Mouse (Mus musculus): ENCODE measurements around the gene Unkl. TPM values are rescaled to one million over a fixed set of nuclear protein-coding genes. Genes with fewer than 3 reads are reported as not detected.

Unkl gene
- total RNA-seq (2017), result 20.4 and 23.8 TPM in 2 replicates

GRCm38 (mm10) chr17:25188150-25189031 lies at the start of gene Unkl:
Gene Unkl, plus strand, starts transcription at chr17:25188397.
- ATAC-seq (ENCODE audit: extremely low read depth, insufficient number of reproducible peaks, low FRiP score, poor library complexity, severe bottlenecking), result no peak

GRCm38 (mm10) chr17:25138803-25139202 lies 49.4 kb upstream of the Unkl start:
- no peak for ATAC-seq (ENCODE audit: extremely low read depth, insufficient number of reproducible peaks, low FRiP score, poor library complexity, severe bottlenecking)

GRCm38 (mm10) chr17:25139960-25140359 lies 48.2 kb upstream of the Unkl start:
- no peak for ATAC-seq (ENCODE audit: extremely low read depth, insufficient number of reproducible peaks, low FRiP score, poor library complexity, severe bottlenecking)

GRCm38 (mm10) chr17:25162161-25162560 lies 26.0 kb upstream of the Unkl start, which contains the start of gene Ccdc154:
Gene Ccdc154, plus strand, starts transcription at chr17:25162461.
- ATAC-seq (ENCODE audit: extremely low read depth, insufficient number of reproducible peaks, low FRiP score, poor library complexity, severe bottlenecking), result no peak

- ATAC-seq (ENCODE audit: extremely low read depth, insufficient number of reproducible peaks, low FRiP score, poor library complexity, severe bottlenecking), result no peak
Measured at GRCm38 (mm10) chr17:25163387-25163786, 24.8 kb upstream of the Unkl start.

- ATAC-seq (ENCODE audit: extremely low read depth, insufficient number of reproducible peaks, low FRiP score, poor library complexity, severe bottlenecking), result no peak
Measured at GRCm38 (mm10) chr17:25164770-25165169, 23.4 kb upstream of the Unkl start.

- ATAC-seq (ENCODE audit: extremely low read depth, insufficient number of reproducible peaks, low FRiP score, poor library complexity, severe bottlenecking), result no peak
Measured at GRCm38 (mm10) chr17:25165970-25166671, 22.1 kb upstream of the Unkl start.

GRCm38 (mm10) chr17:25169706-25170105 lies 18.5 kb upstream of the Unkl start:
- ATAC-seq (ENCODE audit: extremely low read depth, insufficient number of reproducible peaks, low FRiP score, poor library complexity, severe bottlenecking), result no peak

GRCm38 (mm10) chr17:25172558-25172957 lies 15.6 kb upstream of the Unkl start:
- ATAC-seq (ENCODE audit: extremely low read depth, insufficient number of reproducible peaks, low FRiP score, poor library complexity, severe bottlenecking), result no peak

- no peak for ATAC-seq (ENCODE audit: extremely low read depth, insufficient number of reproducible peaks, low FRiP score, poor library complexity, severe bottlenecking)
Measured at GRCm38 (mm10) chr17:25175411-25175810, 12.8 kb upstream of the Unkl start, which contains the start of gene Gm38655. Gene Gm38655, minus strand, starts transcription at chr17:25175471.

GRCm38 (mm10) chr17:25183232-25183631 lies 5.0 kb upstream of the Unkl start:
- no peak for ATAC-seq (ENCODE audit: extremely low read depth, insufficient number of reproducible peaks, low FRiP score, poor library complexity, severe bottlenecking)

- ATAC-seq (ENCODE audit: extremely low read depth, insufficient number of reproducible peaks, low FRiP score, poor library complexity, severe bottlenecking), result peak; percentile 94
Measured at GRCm38 (mm10) chr17:25184129-25184691, 4.0 kb upstream of the Unkl start, which contains the start of gene BC003965. Gene BC003965, plus strand, starts transcription at chr17:25184554.

- ATAC-seq (ENCODE audit: extremely low read depth, insufficient number of reproducible peaks, low FRiP score, poor library complexity, severe bottlenecking), result no peak
Measured at GRCm38 (mm10) chr17:25184961-25185360, 3.2 kb upstream of the Unkl start.

- ATAC-seq (ENCODE audit: extremely low read depth, insufficient number of reproducible peaks, low FRiP score, poor library complexity, severe bottlenecking), result no peak
Measured at GRCm38 (mm10) chr17:25187784-25188149, 430 bp upstream of the Unkl start.

GRCm38 (mm10) chr17:25189091-25189490 lies 894 bp downstream of the Unkl start:
- ATAC-seq (ENCODE audit: extremely low read depth, insufficient number of reproducible peaks, low FRiP score, poor library complexity, severe bottlenecking), result no peak

GRCm38 (mm10) chr17:25202401-25202800 lies 14.2 kb downstream of the Unkl start:
- no peak for ATAC-seq (ENCODE audit: extremely low read depth, insufficient number of reproducible peaks, low FRiP score, poor library complexity, severe bottlenecking)

- no peak for ATAC-seq (ENCODE audit: extremely low read depth, insufficient number of reproducible peaks, low FRiP score, poor library complexity, severe bottlenecking)
Measured at GRCm38 (mm10) chr17:25210006-25210405, 21.8 kb downstream of the Unkl start.

GRCm38 (mm10) chr17:25210680-25211466 lies 22.7 kb downstream of the Unkl start:
- no peak for ATAC-seq (ENCODE audit: extremely low read depth, insufficient number of reproducible peaks, low FRiP score, poor library complexity, severe bottlenecking)

- ATAC-seq (ENCODE audit: extremely low read depth, insufficient number of reproducible peaks, low FRiP score, poor library complexity, severe bottlenecking), result no peak
Measured at GRCm38 (mm10) chr17:25211705-25212104, 23.5 kb downstream of the Unkl start.

All from neutrophil, adult 5-6 weeks (primary cell).